Mouse (Mus musculus) yolk sac, embryonic 10.5 days (tissue): ENCODE results near the gene Itpka.
A peak's percentile ranks its signal among the peaks of the same experiment; 100 is the strongest.
"Not testable (repeated sequence)": the region's sequence is repeated elsewhere in the genome, so short reads cannot be mapped to it uniquely, and the experiment has no call there.

Source experiments
- DNase-seq: peaks from one replicate; pipeline ENCODE4 v3.0.0-alpha.2; 2017; ENCODE audit warnings: low spot score

Gene Itpka

GRCm38 (mm10) chr2:119741581-119742411 is at the start of gene Itpka:
Gene Itpka, plus strand, starts transcription at chr2:119742337.
- DNase-seq: peak; percentile 87

GRCm38 (mm10) chr2:119694826-119695225 is 47.3 kb upstream of the Itpka start:
- DNase-seq: no peak

- DNase-seq: no peak
Observed at GRCm38 (mm10) chr2:119696111-119696510, 46.0 kb upstream of the Itpka start.

GRCm38 (mm10) chr2:119698472-119698871 is 43.7 kb upstream of the Itpka start:
- no peak for DNase-seq

- DNase-seq: no peak
Observed at GRCm38 (mm10) chr2:119699962-119700361, 42.2 kb upstream of the Itpka start.

- DNase-seq: no peak
Observed at GRCm38 (mm10) chr2:119703171-119703570, 39.0 kb upstream of the Itpka start.

GRCm38 (mm10) chr2:119707676-119708075 is 34.5 kb upstream of the Itpka start:
- DNase-seq: no peak

- DNase-seq: no peak
Observed at GRCm38 (mm10) chr2:119710011-119710410, 32.1 kb upstream of the Itpka start.

- not testable (repeated sequence) for DNase-seq
Observed at GRCm38 (mm10) chr2:119715868-119716267, 26.3 kb upstream of the Itpka start.

GRCm38 (mm10) chr2:119721070-119721469 is 21.1 kb upstream of the Itpka start:
- no peak for DNase-seq

- peak; percentile 12 for DNase-seq
Observed at GRCm38 (mm10) chr2:119727762-119728416, 14.2 kb upstream of the Itpka start.

- no peak for DNase-seq
Observed at GRCm38 (mm10) chr2:119730735-119731134, 11.4 kb upstream of the Itpka start.

GRCm38 (mm10) chr2:119737124-119737523 is 5.0 kb upstream of the Itpka start:
- DNase-seq: no peak

- no peak for DNase-seq
Observed at GRCm38 (mm10) chr2:119740567-119740966, 1.6 kb upstream of the Itpka start.

GRCm38 (mm10) chr2:119742461-119743175 is 481 bp downstream of the Itpka start:
- DNase-seq: peak; percentile 54

- DNase-seq: peak; percentile 9
Observed at GRCm38 (mm10) chr2:119743176-119743807, 1.2 kb downstream of the Itpka start.

- DNase-seq: no peak
Observed at GRCm38 (mm10) chr2:119743808-119744162, 1.6 kb downstream of the Itpka start.

- DNase-seq: peak; percentile 89
Observed at GRCm38 (mm10) chr2:119744163-119745111, 2.3 kb downstream of the Itpka start.

- DNase-seq: no peak
Observed at GRCm38 (mm10) chr2:119745281-119745680, 3.1 kb downstream of the Itpka start.

GRCm38 (mm10) chr2:119747554-119747953 is 5.4 kb downstream of the Itpka start:
- DNase-seq: no peak

- no peak for DNase-seq
Observed at GRCm38 (mm10) chr2:119749260-119749659, 7.1 kb downstream of the Itpka start.
